Mouse (Mus musculus): ENCODE data around the gene Ppt2. TPM values are rescaled to one million over a fixed set of nuclear protein-coding genes. Genes with fewer than 3 reads are reported as not detected.

The Ppt2 gene
- polyA plus RNA-seq, 1 experiment from 2014 or later: 30.3 TPM

DNA sequence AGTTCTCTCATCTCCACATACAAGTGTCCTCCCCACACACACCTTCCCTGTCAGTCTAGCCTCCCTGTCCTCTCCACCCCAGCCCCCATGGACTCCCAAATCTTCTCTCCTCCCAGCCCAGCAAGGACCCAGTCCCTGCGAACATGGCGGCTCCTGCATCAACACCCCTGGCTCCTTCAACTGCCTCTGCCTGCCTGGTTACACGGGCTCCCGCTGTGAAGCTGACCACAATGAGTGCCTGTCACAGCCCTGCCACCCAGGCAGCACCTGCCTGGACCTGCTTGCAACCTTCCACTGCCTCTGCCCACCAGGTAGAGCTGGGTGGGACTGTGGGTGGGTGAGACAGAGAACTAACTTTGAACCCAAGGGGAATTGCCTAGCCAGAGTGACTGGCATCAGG lies 58.4 kb downstream of the Ppt2 start:
- WGBS: 72% methylated on average over 4 of the region's 4 CpGs
- Histone ChIP-seq H3K4me2 (ENCODE audit: low read depth) (no peak overlapping the region), H3K36me3 (ENCODE audit: control insufficient read depth, insufficient read depth, low read length) (no peaks in the 10 kb centered on the region), H3K9me3 (ENCODE audit: control insufficient read depth, low read length) (no peaks in the 10 kb centered on the region), H3K9ac (ENCODE audit: low read length) (no peak overlapping the region), H3K27me3 (ENCODE audit: control insufficient read depth, insufficient read depth, low read length) (no peaks in the 10 kb centered on the region), H3K4me3 (ENCODE audit: low read depth, low read length) (no peak overlapping the region), H3K27ac (ENCODE audit: low read depth, low read length) (no peak overlapping the region), H3K4me1 (ENCODE audit: control insufficient read depth, insufficient read depth, low read length) (no peaks in the 10 kb centered on the region)
- DNase-seq (ENCODE audit: low spot score) (no peak), ATAC-seq (ENCODE audit: insufficient read depth, low FRiP score, low TSS enrichment) (no peak)

DNA sequence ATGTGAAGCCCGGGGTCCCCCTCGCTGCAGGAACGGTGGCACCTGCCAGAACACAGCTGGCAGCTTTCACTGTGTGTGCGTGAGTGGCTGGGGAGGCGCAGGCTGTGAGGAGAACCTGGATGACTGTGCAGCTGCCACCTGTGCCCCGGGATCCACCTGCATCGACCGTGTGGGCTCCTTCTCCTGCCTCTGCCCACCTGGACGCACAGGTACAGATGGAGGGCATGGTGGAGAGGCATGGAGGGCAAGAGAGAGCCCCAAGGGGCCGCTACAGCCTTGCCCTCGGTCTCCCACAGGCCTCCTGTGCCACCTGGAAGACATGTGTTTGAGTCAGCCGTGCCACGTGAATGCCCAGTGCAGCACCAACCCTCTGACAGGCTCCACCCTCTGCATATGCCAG lies 59.9 kb downstream of the Ppt2 start:
- no peak overlapping the region for H3K27ac ChIP-seq (ENCODE audit: low read depth, low read length)
- no peaks in the 10 kb centered on the region for H3K36me3 ChIP-seq (ENCODE audit: control insufficient read depth, insufficient read depth, low read length)
- H3K4me1 ChIP-seq (ENCODE audit: control insufficient read depth, insufficient read depth, low read length): no peaks in the 10 kb centered on the region
- no peak for ATAC-seq (ENCODE audit: insufficient read depth, low FRiP score, low TSS enrichment)
- WGBS: 84% methylated on average over 13 of the region's 13 CpGs
- H3K9ac ChIP-seq (ENCODE audit: low read length): no peak overlapping the region
- no peak for DNase-seq (ENCODE audit: low spot score)
- H3K9me3 ChIP-seq (ENCODE audit: control insufficient read depth, low read length): no peaks in the 10 kb centered on the region
- no peaks in the 10 kb centered on the region for H3K27me3 ChIP-seq (ENCODE audit: control insufficient read depth, insufficient read depth, low read length)
- H3K4me2 ChIP-seq (ENCODE audit: low read depth): no peak overlapping the region
- H3K4me3 ChIP-seq (ENCODE audit: low read depth, low read length): no peak overlapping the region

DNA sequence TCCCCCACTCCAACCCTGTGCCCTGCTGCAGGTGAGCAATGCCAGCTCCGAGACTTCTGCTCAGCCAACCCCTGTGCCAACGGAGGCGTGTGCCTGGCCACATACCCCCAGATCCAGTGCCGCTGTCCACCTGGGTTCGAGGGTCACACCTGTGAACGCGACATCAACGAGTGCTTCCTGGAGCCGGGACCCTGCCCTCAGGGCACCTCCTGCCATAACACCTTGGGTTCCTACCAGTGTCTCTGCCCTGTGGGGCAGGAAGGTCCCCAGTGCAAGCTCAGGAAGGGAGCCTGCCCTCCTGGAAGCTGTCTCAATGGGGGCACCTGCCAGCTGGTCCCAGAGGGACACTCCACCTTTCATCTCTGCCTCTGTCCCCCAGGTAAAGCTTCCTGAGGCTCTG lies 61.0 kb downstream of the Ppt2 start:
- no peaks in the 10 kb centered on the region for H3K4me1 ChIP-seq (ENCODE audit: control insufficient read depth, insufficient read depth, low read length)
- no peak overlapping the region for H3K4me2 ChIP-seq (ENCODE audit: low read depth)
- no peak for DNase-seq (ENCODE audit: low spot score)
- WGBS: 72% methylated on average over 9 of the region's 9 CpGs
- H3K27ac ChIP-seq (ENCODE audit: low read depth, low read length): no peak overlapping the region
- no peaks in the 10 kb centered on the region for H3K36me3 ChIP-seq (ENCODE audit: control insufficient read depth, insufficient read depth, low read length)
- H3K9ac ChIP-seq (ENCODE audit: low read length): no peak overlapping the region
- no peak overlapping the region for H3K4me3 ChIP-seq (ENCODE audit: low read depth, low read length)
- H3K9me3 ChIP-seq (ENCODE audit: control insufficient read depth, low read length): no peaks in the 10 kb centered on the region
- ATAC-seq (ENCODE audit: insufficient read depth, low FRiP score, low TSS enrichment): no peak
- H3K27me3 ChIP-seq (ENCODE audit: control insufficient read depth, insufficient read depth, low read length): no peaks in the 10 kb centered on the region

Other genes with a start within 250 kb of the Ppt2 start
- gene BC051142, start 229.7 kb downstream of the Ppt2 start, polyA plus RNA-seq (2014; fragmentation: Nextera tagmentation; extraction: Ambion mirVana): 1.3 and 1.7 TPM in 2 replicates
- gene Btnl4, start 151.2 kb downstream of the Ppt2 start, polyA plus RNA-seq (2014; fragmentation: Nextera tagmentation; extraction: Ambion mirVana): not detected in 2 replicates
- gene Btnl6, start 111.2 kb downstream of the Ppt2 start, polyA plus RNA-seq (2014; fragmentation: Nextera tagmentation; extraction: Ambion mirVana): not detected in 2 replicates
- gene Notch4, start 64.2 kb downstream of the Ppt2 start, polyA plus RNA-seq (2014; fragmentation: Nextera tagmentation; extraction: Ambion mirVana): 11.0 and 13.1 TPM in 2 replicates
- gene Gpsm3, start 38.7 kb downstream of the Ppt2 start, polyA plus RNA-seq (2014; fragmentation: Nextera tagmentation; extraction: Ambion mirVana): 4.0 and 5.1 TPM in 2 replicates
- gene Pbx2, start 37.2 kb downstream of the Ppt2 start, polyA plus RNA-seq (2014; fragmentation: Nextera tagmentation; extraction: Ambion mirVana): 17.0 and 17.3 TPM in 2 replicates
- 2.3 and 2.4 TPM in 2 replicates for gene Ager, start 30.6 kb downstream of the Ppt2 start, polyA plus RNA-seq (2014; fragmentation: Nextera tagmentation; extraction: Ambion mirVana)
- 177 and 187 TPM in 2 replicates for gene Rnf5, start 24.8 kb downstream of the Ppt2 start, polyA plus RNA-seq (2014; fragmentation: Nextera tagmentation; extraction: Ambion mirVana)
- gene Agpat1, start 24.2 kb downstream of the Ppt2 start, polyA plus RNA-seq (2014; fragmentation: Nextera tagmentation; extraction: Ambion mirVana): 83.3 and 91.2 TPM in 2 replicates
- gene Egfl8, start 12.5 kb downstream of the Ppt2 start, polyA plus RNA-seq (2014; fragmentation: Nextera tagmentation; extraction: Ambion mirVana): 10.2 and 12.1 TPM in 2 replicates
- gene Prrt1, start 1.0 kb upstream of the Ppt2 start, polyA plus RNA-seq (2014; fragmentation: Nextera tagmentation; extraction: Ambion mirVana): 0.57 and 0.87 TPM in 2 replicates
- 15.5 and 17.6 TPM in 2 replicates for gene Fkbpl, start 16.3 kb upstream of the Ppt2 start, polyA plus RNA-seq (2014; fragmentation: Nextera tagmentation; extraction: Ambion mirVana)
- 78.3 and 88.4 TPM in 2 replicates for gene Atf6b, start 18.6 kb upstream of the Ppt2 start, polyA plus RNA-seq (2014; fragmentation: Nextera tagmentation; extraction: Ambion mirVana)
- gene Tnxb, start 42.0 kb upstream of the Ppt2 start, polyA plus RNA-seq (2014; fragmentation: Nextera tagmentation; extraction: Ambion mirVana): 0.03 TPM in 1 of 2 replicates, not detected in the other
- not detected in 2 replicates for gene C4b, start 115.4 kb upstream of the Ppt2 start, polyA plus RNA-seq (2014; fragmentation: Nextera tagmentation; extraction: Ambion mirVana)
- not detected in 2 replicates for gene Cyp21a1, start 176.1 kb upstream of the Ppt2 start, polyA plus RNA-seq (2014; fragmentation: Nextera tagmentation; extraction: Ambion mirVana)
- 20.3 and 24.7 TPM in 2 replicates for gene Stk19, start 208.4 kb upstream of the Ppt2 start, polyA plus RNA-seq (2014; fragmentation: Nextera tagmentation; extraction: Ambion mirVana)
- gene Dxo, start 208.5 kb upstream of the Ppt2 start, polyA plus RNA-seq (2014; fragmentation: Nextera tagmentation; extraction: Ambion mirVana): 69.4 and 71.0 TPM in 2 replicates
- gene Skiv2l, start 221.7 kb upstream of the Ppt2 start, polyA plus RNA-seq (2014; fragmentation: Nextera tagmentation; extraction: Ambion mirVana): 45.0 and 55.7 TPM in 2 replicates
- 125 and 132 TPM in 2 replicates for gene Nelfe, start 221.9 kb upstream of the Ppt2 start, polyA plus RNA-seq (2014; fragmentation: Nextera tagmentation; extraction: Ambion mirVana)
- 2.6 and 2.9 TPM in 2 replicates for gene Cfb, start 234.0 kb upstream of the Ppt2 start, polyA plus RNA-seq (2014; fragmentation: Nextera tagmentation; extraction: Ambion mirVana)

Data from neural tube, embryonic 11.5 days (tissue).